Mouse (Mus musculus): ENCODE measurements at regions not wholly inside any gene's neighbourhood (a gene's known extent, or its start where the extent isn't known, plus 50 kb on each side); places are given as distances from the start of the nearest gene placed in this dataset.

DNA sequence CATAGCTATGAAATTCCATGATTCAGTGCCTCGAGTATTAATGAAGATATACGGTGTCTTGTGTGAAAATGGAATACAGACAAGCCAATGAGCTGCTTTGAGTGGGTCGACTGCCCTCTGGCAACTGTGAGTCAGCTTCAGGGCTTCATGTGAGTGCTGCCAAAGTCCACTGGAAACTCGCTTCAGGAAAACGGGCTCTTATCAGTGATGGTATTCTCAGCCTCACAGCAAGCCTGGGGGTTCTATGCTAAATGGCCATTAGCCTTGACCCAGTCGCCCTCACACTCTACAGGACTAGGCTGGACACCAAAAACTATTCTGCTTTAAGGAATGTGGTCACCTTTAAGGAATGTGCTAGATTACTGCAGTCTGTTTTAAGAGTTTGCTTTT lies 477.8 kb downstream of the Efnb2 start:
- no peak for DNase-seq (ENCODE audit: low spot score in 2 of 2)

DNA sequence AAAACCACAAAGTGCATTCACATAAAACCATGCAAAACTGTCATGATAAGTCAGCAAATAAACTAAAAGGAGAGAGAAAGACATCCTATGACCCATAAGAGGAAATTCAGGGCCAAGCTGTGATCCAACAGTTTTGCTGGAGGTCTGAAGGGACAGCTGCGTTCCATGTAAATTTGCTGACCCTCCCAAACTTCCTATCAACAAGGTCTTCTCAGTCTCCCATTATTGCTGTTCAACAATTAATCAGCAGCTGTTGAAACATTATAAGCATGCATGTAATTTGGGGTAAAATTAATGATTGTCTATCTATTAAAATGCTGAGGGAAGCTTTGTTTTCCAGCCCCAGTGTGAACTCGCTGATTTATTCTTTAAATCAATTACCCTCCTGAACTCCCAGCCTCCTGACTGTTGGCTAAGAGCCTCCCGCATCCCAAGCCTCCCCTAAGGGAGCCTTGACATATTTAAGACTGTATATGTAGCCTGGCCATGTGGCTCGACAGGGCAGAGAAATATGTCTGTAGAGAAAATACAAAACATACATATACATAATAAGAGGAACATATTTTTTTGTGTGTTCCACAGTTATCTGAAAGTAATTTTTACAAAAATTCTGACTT lies 478.3 kb downstream of the Efnb2 start:
- DNase-seq (ENCODE audit: low spot score in 2 of 2): no peak

DNA sequence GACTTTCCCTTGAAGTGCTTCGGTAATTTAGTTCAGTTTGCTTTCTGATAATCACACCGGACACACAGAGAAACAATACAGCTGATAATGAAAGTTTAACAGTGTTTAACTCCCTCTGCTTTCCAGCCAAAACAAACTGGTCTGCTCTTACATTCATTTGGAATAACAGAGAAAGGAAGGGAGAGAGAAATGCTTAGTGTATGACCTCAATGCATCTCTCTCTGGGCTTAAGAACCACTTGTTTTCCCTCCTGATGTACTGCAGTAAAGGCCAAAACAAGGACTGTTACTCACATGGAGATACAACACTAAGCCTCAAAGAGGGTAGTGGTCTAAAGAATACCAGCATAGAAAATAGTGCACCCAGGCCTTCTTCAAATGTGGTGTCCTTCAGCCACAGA lies 478.9 kb downstream of the Efnb2 start:
- no peak for DNase-seq (ENCODE audit: low spot score in 2 of 2)

DNA sequence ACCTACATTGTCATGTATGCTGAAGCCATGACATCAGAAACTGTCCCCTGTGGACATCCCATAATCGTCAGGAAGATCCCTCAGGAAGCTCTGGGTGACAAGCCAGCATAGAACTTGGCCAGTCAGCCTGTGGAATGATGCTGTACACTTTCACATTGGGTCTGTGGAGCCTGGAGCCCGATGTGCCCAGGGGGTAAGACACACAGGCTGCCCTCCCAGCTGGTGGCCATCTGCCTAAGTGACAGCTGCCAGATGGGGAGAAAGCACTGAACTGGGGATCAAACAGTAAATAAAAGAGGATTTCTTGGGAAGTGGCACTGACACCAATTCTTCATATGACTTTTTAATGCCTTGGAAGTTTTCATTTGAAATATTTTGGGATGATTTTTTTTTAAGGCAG lies 486.8 kb downstream of the Efnb2 start:
- no peak for DNase-seq (ENCODE audit: low spot score in 2 of 2)

DNA sequence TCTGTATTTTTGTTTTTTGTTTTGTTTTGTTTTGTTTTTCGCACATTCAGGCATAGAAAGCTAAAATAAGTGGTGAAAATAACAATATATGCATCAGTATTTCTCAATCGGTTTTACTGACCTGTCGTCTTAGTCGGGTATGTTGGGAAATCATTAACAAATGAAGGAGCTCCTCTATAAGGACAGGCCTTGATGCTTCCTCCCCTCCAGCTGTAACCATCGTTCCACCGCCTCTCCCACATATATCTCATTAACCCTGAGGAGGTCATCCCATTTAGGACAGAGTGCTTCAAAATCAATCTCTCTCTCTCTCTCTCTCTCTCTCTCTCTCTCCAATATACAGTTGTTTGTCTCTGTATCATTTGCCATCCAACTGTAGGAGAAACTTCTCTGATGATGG lies 492.4 kb downstream of the Efnb2 start:
- no peak for DNase-seq (ENCODE audit: low spot score in 2 of 2)

DNA sequence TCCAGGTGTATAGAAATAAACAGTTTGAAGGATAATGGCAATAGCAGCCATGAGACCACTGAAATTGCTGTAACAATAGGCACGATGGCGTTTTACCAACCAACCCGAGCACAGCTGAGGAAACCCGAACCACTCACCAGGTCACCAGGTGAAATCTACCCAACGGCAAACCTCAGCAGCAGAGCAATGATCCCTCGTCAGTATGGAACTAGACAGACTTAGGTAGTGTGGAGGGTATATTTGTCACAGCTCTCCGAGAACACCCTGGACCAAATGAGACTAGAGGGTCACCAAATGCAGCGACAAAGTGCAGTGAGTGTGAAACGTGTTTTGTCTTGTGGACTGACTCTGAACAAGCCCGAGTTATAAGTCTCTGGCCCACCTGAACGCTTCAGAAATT lies 492.8 kb downstream of the Efnb2 start:
- DNase-seq (ENCODE audit: low spot score in 2 of 2): no peak

DNA sequence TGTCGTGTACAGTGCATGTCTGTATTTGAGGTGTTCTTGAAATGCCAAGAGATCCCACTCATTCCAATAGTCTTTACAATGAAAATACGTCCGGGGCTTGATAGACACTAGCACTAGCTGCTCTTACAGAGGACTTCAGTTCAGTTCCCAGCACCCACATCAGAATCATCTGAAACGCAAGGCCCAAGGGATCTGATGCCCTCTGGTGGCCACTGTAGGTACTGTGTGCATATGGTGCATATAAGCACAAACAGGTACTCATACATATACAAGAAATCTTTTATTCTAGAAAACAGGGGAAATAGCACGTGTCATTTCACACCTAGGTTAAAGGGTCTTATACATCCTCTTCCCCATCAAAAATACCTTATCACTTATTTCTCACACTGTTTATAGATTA lies 513.5 kb downstream of the Efnb2 start:
- DNase-seq (ENCODE audit: low spot score in 2 of 2): no peak

DNA sequence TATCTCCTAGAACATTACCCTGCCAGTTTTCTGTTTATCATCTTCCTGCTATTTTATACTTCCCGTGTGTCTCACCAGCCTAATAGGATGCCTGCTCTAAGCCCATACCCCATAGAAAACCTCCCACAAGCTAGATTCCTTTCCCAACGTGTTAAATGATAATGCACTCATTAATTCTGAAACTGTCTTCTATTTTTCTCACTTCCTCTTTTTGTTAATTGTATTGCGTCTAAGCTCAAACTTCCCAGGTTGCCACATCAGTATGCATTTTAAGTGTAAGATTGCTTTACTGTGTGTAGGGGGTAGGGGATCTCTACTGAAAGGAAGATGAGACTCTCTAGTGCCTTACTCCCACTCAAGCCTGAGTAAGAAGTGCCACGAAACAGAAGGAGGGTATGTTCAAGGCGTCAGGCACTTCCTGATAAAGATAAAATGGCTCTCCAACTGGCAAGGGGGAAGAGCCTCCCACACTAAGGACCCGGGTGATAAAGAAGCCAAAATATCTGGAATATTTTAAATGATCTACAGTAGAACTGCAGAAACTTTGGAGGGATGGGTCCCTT lies 518.0 kb downstream of the Efnb2 start:
- DNase-seq (ENCODE audit: low spot score in 2 of 2): no peak

DNA sequence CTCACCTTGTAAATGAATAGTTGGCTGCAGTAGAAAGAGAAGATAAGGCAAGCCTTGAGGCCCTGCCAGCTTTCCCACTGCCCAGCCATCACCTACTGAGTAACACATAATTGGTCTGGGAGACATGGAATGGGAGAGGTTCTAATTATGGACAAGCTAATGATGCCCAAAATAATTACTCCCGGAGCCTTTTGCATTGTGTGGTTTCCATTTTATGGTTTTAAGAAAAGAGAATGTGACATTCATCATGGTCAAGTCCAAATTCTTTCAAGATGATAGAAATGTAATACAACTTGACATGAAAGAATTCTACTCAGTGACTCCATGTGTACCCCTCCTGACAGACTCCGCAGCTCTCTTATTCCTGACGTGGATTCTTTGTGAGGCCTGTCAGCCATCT lies 518.6 kb downstream of the Efnb2 start:
- no peak for DNase-seq (ENCODE audit: low spot score in 2 of 2)

DNA sequence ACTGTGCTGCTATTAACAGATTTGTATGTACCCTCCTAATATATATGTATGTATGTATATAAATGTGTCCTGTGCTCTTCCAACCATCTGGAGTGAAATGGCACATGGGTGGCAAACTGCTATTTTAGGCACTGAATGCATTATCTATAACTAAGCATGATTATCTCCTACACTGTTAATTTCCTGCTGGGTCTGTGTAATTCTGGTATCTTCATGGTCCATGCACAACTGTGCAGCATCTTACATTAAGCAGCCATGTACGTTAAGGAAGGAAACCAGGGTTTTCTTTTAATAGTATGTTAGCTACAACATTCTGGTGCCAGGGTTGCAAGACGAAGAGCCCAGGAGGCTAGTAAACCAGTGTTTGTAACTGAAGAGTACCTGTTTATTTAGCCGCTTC lies 521.3 kb downstream of the Efnb2 start:
- no peak for DNase-seq (ENCODE audit: low spot score in 2 of 2)

DNA sequence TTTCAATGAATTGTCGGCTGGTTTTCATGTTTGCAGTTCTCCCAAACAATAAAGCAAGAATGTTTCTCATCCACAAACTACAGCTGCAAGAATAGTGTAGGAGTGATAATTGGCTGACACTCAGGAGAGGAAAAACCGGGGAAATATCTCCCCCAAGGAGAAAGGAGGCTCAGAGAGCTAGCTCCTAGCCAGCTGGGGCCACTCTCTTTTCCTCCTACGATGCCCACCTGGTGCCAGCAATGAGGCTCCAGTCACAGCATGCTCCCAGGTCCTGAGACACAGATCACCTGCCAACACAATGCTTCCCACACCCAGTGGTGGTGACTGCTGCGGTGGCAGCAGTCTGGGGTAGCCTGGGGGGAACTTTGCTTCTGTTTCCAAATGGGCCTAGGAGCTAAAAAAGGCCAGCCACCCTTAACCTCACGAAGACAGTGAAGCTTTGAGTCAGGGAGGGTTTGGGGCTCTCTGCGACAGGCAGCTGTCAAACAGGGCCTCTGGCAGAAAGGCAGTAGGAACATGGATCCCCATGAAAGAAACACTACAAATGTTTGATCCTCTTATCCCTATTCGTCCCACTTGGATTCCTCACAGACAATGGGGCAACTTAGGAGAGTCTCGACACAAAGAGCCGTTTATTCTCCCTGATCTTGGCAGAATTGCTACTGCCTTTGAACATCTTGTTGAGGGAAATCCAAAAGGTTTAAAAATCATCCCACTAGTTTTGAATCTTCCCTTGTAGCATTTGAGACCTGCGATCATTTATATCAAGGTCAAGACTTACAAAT lies 527.8 kb downstream of the Efnb2 start:
- DNase-seq (ENCODE audit: low spot score in 2 of 2): no peak

DNA sequence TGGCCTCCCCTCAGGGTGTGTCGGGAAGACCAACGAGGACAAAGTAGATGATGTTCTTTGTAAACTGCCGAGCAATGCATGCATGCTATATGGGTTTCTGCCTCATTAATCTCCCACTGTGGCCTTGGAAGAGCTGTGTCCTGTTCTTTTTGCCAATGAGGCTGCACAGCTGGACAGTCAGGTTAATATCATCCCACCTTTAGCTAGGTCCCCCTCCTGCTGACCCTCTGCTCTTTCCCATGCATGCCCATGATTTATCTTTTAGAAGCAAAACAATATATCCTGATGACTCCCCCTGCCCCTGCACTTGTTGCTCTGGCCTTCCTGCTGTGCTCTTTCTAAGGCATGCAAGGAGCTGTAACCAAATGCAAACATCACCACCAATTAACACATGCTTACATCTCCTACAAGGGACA lies 529.1 kb downstream of the Efnb2 start:
- DNase-seq (ENCODE audit: low spot score in 2 of 2): no peak

DNA sequence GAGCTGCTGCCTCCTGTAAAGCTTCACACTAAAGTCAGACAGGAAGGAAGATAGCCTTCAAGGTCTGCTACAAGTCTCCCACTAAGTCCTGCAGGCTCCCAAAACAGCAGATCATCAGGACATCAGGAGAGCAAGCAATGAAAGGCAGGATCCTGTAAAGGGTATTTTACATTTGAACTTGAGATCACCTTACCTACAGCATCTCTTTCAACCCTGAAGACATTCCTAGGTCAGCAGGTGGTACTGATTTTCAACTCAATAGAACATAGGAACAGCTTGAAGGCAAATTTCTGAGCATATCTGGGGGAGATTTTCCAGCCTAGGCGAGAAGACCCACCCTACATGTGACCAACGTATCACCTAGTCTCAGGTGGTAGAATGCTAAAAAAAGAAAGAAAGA lies 530.2 kb downstream of the Efnb2 start:
- DNase-seq (ENCODE audit: low spot score in 2 of 2): no peak

DNA sequence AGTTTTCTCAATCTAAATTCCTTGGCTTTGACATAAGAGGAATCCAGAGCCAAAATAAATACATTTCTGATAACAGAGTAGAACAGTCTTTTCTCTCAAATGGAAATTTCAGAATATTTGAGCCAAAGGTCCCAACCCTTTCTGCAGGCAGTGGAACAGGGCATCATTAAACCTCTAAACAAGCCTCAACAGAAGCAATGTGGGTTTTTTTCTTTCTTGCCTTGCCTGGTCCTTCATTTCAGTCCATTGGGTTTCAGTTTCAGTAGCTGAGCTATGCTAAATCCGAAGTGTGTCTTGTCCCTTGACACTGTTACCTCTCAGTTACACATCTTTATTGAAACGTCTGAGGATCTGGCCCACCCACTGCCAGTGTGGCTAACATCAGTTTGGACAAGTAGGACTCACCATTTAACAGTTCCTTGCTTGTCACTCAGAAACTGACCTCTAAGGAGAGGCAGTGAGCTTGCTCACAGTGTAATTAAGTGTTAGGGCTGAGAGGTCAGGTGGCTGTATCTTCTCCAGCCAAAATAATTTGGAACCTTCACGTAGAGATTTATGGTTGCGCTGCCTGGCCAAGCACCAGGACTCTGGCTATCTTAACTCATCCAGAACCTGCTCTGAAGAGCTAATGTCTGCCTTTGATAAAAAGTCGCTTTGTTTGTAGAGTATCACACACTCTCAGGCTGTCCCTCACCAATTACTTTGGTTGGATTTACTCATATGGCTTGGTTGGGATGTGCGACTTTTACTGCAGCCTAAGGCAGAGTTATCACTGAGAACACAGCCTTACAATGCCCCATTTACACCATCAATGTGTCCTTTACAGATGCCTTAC lies 545.2 kb downstream of the Efnb2 start:
- no peak for DNase-seq (ENCODE audit: low spot score in 2 of 2)

DNA sequence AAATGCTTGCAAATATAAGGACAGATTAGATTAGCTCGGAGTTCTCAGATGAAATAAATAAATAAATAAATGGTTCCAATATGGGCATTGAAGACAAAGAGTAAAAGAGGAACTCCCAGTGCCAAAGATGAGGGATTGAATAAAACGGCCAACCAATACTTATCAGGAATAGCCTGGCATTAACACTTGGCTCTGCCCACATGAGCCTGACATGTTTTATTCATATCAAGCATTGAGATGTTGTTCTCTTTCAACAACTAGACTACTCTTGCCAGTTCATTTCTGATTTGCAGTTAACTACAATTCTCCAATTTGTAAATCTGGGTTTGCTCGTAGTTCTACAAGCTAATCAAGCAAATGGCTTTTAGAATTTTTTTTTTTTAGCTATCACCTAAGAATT lies 546.4 kb downstream of the Efnb2 start:
- no peak for DNase-seq (ENCODE audit: low spot score in 2 of 2)

DNA sequence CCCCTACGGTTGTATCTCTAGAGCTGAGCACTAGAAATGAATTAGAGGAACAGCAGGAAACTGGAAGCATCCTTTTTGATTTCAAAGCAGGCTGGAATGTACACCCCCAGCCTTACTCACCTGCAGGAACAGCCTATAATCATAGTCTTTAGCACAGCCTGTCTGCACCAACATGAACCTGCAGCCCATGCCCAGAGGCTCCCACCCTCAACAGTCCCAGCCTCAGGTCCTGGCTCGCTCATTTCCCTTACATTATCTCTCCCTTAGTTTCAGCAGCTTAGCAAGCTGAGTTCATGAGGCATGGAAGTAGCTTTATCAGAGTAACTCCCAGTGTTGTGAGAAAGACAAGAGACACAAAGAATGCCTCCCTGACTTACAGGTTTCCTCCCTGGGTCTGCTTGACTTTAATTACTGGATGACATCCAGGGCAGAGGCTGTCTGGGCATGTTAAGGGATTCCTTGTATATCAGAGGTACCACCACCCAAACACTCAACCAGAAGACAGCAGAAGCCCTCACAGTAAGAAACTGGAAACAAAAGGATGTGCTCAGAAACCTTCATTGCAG lies 551.2 kb downstream of the Efnb2 start:
- DNase-seq (ENCODE audit: low spot score in 2 of 2): no peak

DNA sequence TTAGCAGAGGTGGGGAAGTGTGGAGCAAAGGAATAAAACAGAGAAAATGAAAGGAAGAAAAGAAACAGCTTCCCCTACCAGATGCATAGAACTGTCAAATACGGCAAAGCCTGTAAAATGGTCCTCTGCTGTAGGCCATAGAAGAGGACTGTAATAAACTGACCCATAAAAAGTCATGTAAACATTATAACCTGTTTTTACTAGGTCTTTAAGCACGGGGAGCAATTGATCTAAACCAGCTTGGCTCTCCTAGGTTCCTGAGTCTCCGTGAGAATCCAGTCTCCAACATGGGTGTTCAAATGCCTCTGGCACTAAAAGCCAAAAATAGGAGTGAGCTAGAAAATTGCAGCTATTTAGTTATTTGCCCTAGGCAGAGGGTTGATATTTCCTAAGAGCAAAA lies 557.5 kb downstream of the Efnb2 start:
- no peak for DNase-seq (ENCODE audit: low spot score in 2 of 2)

DNA sequence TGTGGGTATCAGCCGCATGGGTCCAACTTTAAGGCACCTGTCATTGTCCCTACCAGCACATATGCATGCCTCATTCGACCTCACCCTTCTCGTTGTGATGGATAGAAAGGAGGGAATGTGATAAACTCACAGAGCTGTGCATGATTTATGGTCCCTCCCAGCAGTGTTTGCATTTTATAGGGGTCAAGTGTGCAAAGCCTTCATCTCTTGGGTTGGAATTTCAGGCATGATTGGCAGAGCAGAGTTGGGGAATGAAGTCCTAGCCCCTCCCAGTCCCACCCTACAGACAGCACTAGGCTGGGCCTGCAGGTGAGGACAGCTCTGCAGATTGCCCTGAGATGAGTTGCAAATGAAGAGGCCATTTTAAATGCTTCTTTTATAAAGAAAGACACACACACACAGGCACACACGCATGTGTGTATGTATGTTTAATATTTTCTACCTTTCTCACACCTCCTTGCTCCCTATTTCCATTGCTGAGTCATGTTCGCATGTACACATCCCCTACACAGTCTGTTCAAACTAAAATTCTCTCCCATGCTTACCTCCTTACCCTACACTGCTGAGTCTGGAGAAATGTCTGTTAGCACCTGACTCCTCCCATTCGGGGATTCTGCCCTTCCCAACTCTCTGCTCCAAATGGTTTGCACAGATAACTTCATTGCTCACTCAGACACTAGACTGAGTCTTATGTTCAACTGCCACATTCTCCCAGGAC lies 558.9 kb downstream of the Efnb2 start:
- no peak for DNase-seq (ENCODE audit: low spot score in 2 of 2)

DNA sequence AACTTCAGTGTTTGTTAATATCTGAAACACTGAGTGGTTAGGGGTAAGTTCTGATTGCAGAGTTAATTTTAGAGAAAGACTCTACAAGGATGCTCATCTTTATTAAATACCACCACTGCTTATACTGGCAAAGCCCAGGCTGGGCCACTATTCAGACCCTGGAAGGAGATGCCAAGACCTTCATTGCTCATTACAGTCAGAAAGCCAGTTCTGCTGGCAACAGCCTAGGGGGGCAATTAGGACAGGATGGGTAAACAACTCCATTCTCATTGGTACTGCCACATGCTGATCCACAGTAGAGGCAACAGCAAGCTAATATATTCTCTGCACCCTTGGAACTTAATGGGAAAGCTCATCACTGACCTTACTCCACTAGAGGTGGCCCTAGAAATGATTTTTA lies 568.5 kb downstream of the Efnb2 start:
- no peak for DNase-seq (ENCODE audit: low spot score in 2 of 2)

DNA sequence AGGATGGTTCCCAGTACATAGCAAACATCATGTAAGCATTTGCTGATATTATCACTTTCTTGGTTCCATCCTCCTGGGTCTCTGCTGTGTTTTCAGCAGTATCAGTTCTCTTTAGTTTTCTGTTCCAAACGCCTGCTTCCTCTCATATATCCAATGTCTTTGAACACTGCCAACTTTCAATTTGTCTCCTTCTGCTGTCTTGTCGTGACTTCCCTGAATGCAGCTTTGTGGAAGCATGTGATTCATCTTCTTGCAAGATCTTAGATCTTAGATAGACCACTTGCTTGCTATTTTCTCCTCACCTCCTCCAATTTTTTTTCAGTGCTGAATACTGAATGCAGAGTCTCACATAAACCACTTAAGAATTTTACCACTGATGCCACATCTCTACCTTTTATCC lies 576.4 kb downstream of the Efnb2 start:
- DNase-seq (ENCODE audit: low spot score in 2 of 2): no peak

DNA sequence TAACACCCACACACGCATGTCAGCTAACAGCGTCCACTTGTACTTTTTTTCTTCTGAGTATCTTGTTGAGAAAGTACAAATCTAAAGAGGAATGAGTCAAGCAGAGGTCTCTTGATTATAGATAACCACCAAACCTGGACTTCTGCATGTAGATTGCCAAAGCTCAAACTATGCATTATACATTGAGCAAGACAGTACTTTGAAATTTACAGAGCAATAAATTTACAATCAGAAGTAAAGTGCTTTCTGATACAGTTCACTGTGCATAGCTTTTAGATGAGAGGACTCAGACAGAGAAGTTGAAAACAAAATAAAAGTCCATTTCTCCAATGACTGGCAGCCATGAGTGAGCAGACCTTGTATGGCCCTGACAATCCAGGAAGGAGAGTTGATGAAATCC lies 597.0 kb downstream of the Efnb2 start:
- no peak for DNase-seq (ENCODE audit: low spot score in 2 of 2)
